Mouse (Mus musculus) forebrain, embryonic 14.5 days (tissue): ENCODE results near the gene Wipf1. TPM values are rescaled to one million over a fixed set of nuclear protein-coding genes. Genes with fewer than 3 reads are reported as not detected.

Experiments
- ATAC-seq: fragments of 200-750 bp; cut with Nextera tagmentation; 2 replicates; pipeline ENCODE4 v1.8.0; 2017; ENCODE audit warnings: mild to moderate bottlenecking, moderate library complexity
- DNase-seq: peaks from one replicate; pipeline ENCODE4 v3.0.0-alpha.2; 2015; ENCODE audit warnings: low spot score
- H3K27ac ChIP-seq: fragments of 300-500 bp; sonication (generic); 2 replicates; pipeline ENCODE4 v1.5.1; 2014; ENCODE audit warnings: low read depth, mild to moderate bottlenecking, control low read depth, low read length, moderate library complexity
- H3K27me3 ChIP-seq: fragments of 300-500 bp; sonication (generic); replicated peaks from 2 replicates; pipeline ENCODE4 v1.6.1; 2014; ENCODE audit warnings: low read length, control low read depth, mixed read lengths; ENCODE audit not compliant: control insufficient read depth, insufficient read depth
- H3K36me3 ChIP-seq: fragments of 300-500 bp; sonication (generic); 2 replicates; pipeline ENCODE4 v1.6.1; 2014; ENCODE audit warnings: low read length, control low read depth; ENCODE audit not compliant: control insufficient read depth, insufficient read depth
- H3K4me1 ChIP-seq: fragments of 300-500 bp; sonication (generic); 2 replicates; pipeline ENCODE4 v1.6.1; 2014; ENCODE audit warnings: antibody characterized with exemption, low read length, control low read depth; ENCODE audit not compliant: control insufficient read depth, insufficient read depth
- H3K4me2 ChIP-seq: fragments of 300-500 bp; sonication (generic); 2 replicates; pipeline ENCODE4 v1.6.1; 2014; ENCODE audit warnings: mild to moderate bottlenecking, control low read depth, low read length
- H3K4me3 ChIP-seq: fragments of 300-500 bp; sonication (generic); 2 replicates; pipeline ENCODE4 v1.5.1; 2014; ENCODE audit warnings: low read depth, low read length, control low read depth
- H3K9ac ChIP-seq: fragments of 300-500 bp; sonication (generic); 2 replicates; pipeline ENCODE4 v1.6.1; 2014; ENCODE audit warnings: mild to moderate bottlenecking, low read length, control low read depth, moderate library complexity
- H3K9me3 ChIP-seq: fragments of 300-500 bp; sonication (generic); replicated peaks from 2 replicates; pipeline ENCODE4 v1.6.1; 2016; ENCODE audit warnings: low read length, control low read depth, mixed read lengths; ENCODE audit not compliant: control insufficient read depth
- WGBS: fragments of 180-500 bp; shearing (Covaris S2); extraction: QIAGEN DNeasy Blood & Tissue Kit; methylation state at CpG from one replicate; pipeline ENCODE4 v1.1.7; 2014; 5-methylcytosine and 5-hydroxymethylcytosine counted together
- polyA plus RNA-seq: library from polyadenylated mRNA; unstranded; fragments of >200 nt; fragmentation: Nextera tagmentation; extraction: Ambion mirVana; gene quantifications from 2 replicates; pipeline ENCODE4 v1.2.1, GENCODE M21; 2014

Wipf1 gene
- polyA plus RNA-seq, 1 experiment from 2014 or later, result 2.5 TPM

DNA sequence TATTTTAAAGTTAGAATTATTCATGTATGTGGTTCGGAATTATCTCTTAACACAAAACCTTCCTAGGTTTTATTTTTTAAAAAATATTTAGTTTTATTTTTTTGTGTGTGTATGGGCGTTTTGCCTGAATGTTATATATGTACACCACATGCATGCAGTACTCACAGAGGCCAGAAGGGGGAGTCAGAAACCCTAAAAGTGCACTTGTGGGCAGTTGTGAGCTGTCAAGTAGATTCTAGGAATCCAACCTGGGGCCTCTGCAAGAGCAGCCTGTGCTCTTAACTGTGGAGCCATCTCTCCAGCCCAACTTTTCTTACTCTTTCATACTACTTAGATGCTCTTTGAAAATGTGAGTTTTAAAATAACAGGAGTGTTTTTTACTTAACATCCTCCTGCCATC is 57.4 kb downstream of the Wipf1 start:
- Histone ChIP-seq H3K9ac (no peak overlapping the region), H3K4me3 (no peak overlapping the region), H3K27me3 (no peaks in the 10 kb centered on the region), H3K9me3 (no peaks in the 10 kb centered on the region), H3K4me1 (no peaks in the 10 kb centered on the region), H3K4me2 (no peak overlapping the region), H3K36me3 (no peaks in the 10 kb centered on the region), H3K27ac (no peak overlapping the region)
- ATAC-seq (no peak), DNase-seq (no peak)
- 96% methylated on average over 2 of the region's 2 CpGs for WGBS

DNA sequence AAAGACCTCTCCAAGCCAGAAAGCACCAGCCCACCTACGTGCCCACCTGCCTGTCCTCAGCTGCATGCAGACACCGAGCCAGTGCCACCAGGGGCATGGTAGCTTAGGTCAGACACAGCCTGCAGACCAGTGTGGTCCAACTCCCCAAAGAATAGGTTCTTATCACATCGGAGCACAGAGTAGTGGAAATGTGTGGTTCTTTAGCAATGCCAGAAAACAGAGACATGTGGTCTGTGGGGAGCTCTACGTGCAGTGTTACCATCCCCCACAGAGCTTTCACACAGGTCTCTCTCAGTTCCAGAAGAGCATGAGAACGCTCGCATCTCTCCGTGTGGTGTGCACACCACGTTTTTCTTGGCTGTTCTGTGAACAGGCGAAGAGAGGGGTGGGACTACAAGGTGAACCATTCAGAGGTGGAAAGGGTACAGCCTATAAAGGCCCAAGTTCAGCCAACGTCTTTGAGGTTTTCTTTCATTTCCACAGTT is 59.3 kb downstream of the Wipf1 start:
- H3K4me3 ChIP-seq, result no peak overlapping the region
- ATAC-seq, result no peak
- no peaks in the 10 kb centered on the region for H3K4me1 ChIP-seq
- no peak for DNase-seq
- 83% methylated on average over 10 of the region's 10 CpGs for WGBS
- no peak overlapping the region for H3K4me2 ChIP-seq
- H3K9ac ChIP-seq, result no peak overlapping the region
- H3K27ac ChIP-seq, result no peak overlapping the region
- no peaks in the 10 kb centered on the region for H3K36me3 ChIP-seq
- H3K9me3 ChIP-seq, result no peaks in the 10 kb centered on the region
- H3K27me3 ChIP-seq, result no peaks in the 10 kb centered on the region

DNA sequence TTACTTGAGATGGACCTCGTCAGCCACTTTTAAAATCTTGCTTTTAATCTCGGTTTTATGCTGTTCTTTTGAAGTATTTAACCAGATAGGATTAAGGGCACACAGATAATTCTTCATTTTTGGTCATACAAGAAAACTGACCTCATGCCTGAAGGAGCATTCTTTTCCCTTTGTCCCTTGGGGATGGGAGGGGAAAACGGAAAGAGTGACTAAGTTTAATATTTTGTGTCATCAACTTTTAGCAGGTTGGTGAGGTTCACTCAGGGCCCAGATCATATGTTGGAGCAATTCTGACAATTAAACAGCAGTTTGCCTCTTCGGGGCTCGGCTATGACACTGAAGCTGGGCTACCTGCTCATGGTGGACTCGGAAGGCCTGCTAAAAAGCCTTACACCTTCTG is 60.0 kb downstream of the Wipf1 start:
- H3K4me3 ChIP-seq, result no peak overlapping the region
- no peak overlapping the region for H3K4me2 ChIP-seq
- H3K9ac ChIP-seq, result no peak overlapping the region
- 90% methylated on average over 6 of the region's 6 CpGs for WGBS
- H3K27me3 ChIP-seq, result no peaks in the 10 kb centered on the region
- no peaks in the 10 kb centered on the region for H3K9me3 ChIP-seq
- H3K36me3 ChIP-seq, result no peaks in the 10 kb centered on the region
- H3K27ac ChIP-seq, result no peak overlapping the region
- DNase-seq (no peak), ATAC-seq (no peak)
- no peaks in the 10 kb centered on the region for H3K4me1 ChIP-seq

DNA sequence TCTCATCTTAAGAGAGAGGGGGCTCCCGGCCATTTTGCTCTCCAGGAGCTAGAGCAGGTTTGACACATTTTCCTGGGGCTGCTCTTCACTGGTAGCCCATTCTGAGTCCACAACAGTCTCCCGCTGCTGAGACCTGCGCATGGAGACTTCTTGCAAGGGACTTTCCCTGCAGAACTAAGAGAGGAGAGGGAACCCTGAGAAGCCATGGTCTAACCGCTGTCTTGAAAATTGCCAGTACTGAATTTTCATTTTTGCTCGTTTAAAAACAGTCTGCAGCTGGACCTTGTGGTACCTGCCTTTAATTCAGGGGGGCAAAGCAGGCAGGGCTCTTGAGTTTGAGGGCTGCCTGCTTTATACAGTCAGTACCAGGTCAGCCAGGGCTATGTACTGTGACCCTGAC is 60.5 kb downstream of the Wipf1 start:
- H3K9ac ChIP-seq, result no peak overlapping the region
- WGBS, result 90% methylated on average over 5 of the region's 5 CpGs
- no peaks in the 10 kb centered on the region for H3K36me3 ChIP-seq
- no peak for DNase-seq
- no peak overlapping the region for H3K27ac ChIP-seq
- H3K9me3 ChIP-seq, result no peaks in the 10 kb centered on the region
- H3K4me3 ChIP-seq, result no peak overlapping the region
- H3K4me2 ChIP-seq, result no peak overlapping the region
- ATAC-seq, result no peak
- no peaks in the 10 kb centered on the region for H3K27me3 ChIP-seq
- no peaks in the 10 kb centered on the region for H3K4me1 ChIP-seq

DNA sequence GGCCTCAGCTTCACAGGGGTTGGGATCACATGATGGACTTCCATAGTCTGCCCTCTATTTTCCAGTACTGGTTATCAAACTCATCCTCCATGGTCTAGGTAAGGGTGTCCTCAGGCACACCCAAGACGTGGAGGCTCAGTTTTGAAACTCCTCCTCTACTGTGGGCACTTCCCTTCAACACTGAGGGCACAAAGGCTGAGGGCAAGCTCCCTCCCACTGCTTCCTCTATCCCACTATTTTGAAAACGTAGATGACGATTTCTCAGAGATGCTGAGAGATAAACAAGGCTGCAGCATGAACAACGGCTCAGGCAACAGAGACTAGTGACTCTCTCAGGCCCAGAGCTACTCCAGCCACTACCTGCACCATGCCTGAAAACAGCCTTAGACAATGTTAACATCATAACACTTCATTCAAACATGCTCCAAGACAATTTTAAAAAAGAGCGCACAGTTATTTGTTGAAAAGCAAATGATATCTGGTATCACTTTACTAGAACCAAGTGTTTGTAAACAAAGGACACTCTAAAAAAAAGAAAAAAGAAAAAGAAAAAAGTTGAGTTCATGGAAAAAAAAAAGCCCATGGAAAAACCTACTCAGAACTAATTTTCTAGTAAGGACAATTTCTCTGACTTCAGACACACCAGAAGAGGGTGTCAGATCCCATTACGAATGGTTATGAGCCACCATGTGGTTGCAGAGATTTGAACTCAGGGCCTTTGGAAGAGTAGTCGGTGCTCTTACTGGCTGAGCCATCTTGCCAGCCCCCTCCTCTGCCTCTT is 62.3 kb downstream of the Wipf1 start:
- no peaks in the 10 kb centered on the region for H3K36me3 ChIP-seq
- H3K4me1 ChIP-seq, result no peaks in the 10 kb centered on the region
- no peak overlapping the region for H3K9ac ChIP-seq
- no peak overlapping the region for H3K27ac ChIP-seq
- no peaks in the 10 kb centered on the region for H3K27me3 ChIP-seq
- H3K4me3 ChIP-seq, result no peak overlapping the region
- ATAC-seq, result no peak
- H3K4me2 ChIP-seq, result no peak overlapping the region
- DNase-seq, result no peak
- WGBS, result 82% methylated on average over 7 of the region's 7 CpGs
- no peaks in the 10 kb centered on the region for H3K9me3 ChIP-seq

DNA sequence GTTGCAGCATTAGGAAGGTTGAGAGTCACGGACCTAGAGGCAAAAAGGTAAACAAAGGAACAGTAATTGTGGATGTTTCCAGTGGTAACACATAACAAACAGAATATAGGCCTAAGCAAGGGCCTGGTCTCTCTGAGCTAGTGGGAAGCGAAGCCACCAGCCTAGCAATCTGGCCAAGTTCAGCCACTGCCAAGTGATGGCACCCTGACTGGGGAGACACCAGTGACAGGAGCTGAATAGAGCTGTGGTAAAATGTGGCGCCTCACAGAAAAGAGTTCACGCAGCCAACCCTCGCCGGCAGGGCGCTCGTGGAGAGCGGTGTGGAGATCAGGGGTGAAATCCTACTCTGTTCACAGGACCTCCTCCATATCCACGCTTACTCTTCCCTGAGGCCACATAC is 63.1 kb downstream of the Wipf1 start:
- H3K4me3 ChIP-seq, result no peak overlapping the region
- no peak overlapping the region for H3K4me2 ChIP-seq
- H3K27me3 ChIP-seq, result no peaks in the 10 kb centered on the region
- no peaks in the 10 kb centered on the region for H3K36me3 ChIP-seq
- 94% methylated on average over 10 of the region's 10 CpGs for WGBS
- DNase-seq, result no peak
- H3K27ac ChIP-seq, result no peak overlapping the region
- H3K9me3 ChIP-seq, result no peaks in the 10 kb centered on the region
- no peak for ATAC-seq
- no peak overlapping the region for H3K9ac ChIP-seq
- no peaks in the 10 kb centered on the region for H3K4me1 ChIP-seq

DNA sequence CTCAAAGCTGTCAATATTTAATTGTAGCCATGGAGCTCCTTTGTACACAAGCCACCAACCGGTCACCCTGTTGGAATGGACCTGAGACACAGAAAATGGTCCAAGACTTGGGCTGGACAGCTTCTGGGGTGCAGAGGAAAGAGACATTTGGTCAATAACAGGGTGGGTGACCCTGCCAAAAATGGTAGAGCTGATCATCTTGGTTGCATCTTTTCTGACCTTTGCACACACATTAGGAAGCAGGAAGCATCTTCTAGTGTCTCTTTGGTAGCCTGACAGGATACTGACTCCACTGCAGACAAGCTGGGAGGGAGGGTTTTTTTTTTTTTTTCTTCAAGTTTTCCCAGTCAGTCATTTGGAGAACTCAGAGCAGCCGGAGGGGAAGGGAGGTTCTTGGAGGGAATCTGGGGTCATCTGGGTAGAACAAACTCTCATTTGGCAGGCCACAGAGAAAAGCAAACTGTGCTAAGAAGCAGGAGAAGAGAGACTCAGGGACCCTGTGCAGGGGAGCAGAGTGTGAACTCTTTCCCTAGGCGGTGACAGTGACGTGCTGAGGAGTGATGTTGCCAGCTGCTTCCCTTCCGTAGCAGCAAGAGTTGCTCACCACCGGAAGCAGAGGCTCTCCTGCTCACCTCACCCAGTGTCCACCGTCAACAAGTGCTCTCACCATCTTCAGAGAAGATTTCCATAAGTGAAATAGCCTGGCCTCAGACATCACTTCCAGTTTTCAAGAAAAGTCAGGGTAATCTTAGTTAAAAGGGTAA is 65.9 kb downstream of the Wipf1 start:
- Histone ChIP-seq H3K9ac (no peak overlapping the region), H3K27me3 (no peaks in the 10 kb centered on the region), H3K4me3 (no peak overlapping the region), H3K27ac (no peak overlapping the region), H3K9me3 (no peaks in the 10 kb centered on the region), H3K36me3 (no peaks in the 10 kb centered on the region), H3K4me2 (no peak overlapping the region), H3K4me1 (no peaks in the 10 kb centered on the region)
- no peak for DNase-seq
- ATAC-seq, result no peak
- 70% methylated on average over 7 of the region's 7 CpGs for WGBS

DNA sequence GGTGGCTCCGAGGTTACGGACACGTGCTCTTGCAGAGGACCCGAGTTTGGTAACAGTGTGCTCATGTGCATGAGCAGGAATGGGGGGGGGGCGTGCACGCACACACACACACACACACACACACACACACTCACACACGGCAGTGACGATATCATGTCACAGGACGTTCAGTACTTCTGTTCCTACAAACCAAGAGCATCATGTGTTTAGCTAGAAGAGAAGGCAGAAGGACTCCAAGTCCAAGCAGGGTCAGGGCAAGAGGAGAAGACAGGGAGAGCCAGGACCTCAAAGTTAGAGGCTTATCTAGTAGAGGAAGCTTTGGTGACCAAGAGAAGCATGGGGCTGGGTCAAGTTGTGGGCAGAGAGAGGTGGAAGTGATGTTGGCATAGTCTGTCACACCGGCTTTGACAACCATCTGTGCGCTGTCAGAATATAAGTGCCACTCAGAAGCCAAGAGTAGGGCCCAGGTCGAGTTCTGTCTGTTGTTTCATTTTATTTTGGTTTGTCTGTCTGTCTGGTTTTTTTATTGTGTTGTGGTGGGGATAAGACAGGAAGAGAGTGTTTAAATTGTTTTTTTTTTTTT is 66.7 kb downstream of the Wipf1 start:
- 94% methylated on average over 12 of the region's 12 CpGs for WGBS
- Histone ChIP-seq H3K4me2 (no peak overlapping the region), H3K9me3 (no peaks in the 10 kb centered on the region), H3K4me1 (no peaks in the 10 kb centered on the region), H3K36me3 (no peaks in the 10 kb centered on the region), H3K4me3 (no peak overlapping the region), H3K27me3 (no peaks in the 10 kb centered on the region), H3K27ac (no peak overlapping the region), H3K9ac (no peak overlapping the region)
- ATAC-seq, result no peak
- no peak for DNase-seq

DNA sequence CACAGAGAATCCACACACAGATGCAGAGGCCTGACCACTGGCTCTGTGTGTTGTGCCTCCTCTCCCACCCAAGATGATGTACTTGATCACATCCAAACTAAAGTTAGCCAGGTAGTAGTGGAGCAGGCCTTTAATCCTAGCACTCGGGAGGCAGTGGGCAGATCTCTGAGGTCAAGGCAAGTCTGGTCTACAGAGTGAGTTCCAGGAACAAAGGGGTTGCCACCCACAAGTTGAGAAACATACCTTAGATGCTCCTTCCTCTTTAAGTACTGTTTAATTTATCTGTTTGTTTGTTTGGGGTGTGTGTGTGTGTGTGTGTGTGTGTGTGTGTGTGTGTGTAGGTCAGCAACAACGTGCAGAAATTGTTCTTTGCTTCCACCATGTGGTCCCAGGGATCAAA is 67.3 kb downstream of the Wipf1 start:
- no peaks in the 10 kb centered on the region for H3K9me3 ChIP-seq
- DNase-seq (no peak), ATAC-seq (no peak)
- 93% methylated on average over 2 of the region's 2 CpGs for WGBS
- H3K27ac ChIP-seq, result no peak overlapping the region
- H3K9ac ChIP-seq, result no peak overlapping the region
- no peak overlapping the region for H3K4me2 ChIP-seq
- H3K27me3 ChIP-seq, result no peaks in the 10 kb centered on the region
- no peaks in the 10 kb centered on the region for H3K36me3 ChIP-seq
- no peaks in the 10 kb centered on the region for H3K4me1 ChIP-seq
- no peak overlapping the region for H3K4me3 ChIP-seq
